Mouse (Mus musculus) kidney, adult 11 months (tissue): ENCODE results near the gene Fancd2os.

Experiments used
- DNase-seq: peaks from one replicate; pipeline ENCODE4 v3.0.0; 2022

The Fancd2os gene

GRCm38 (mm10) chr6:113604432-113605223 lies 4.1 kb upstream of the Fancd2os start, which contains the start of gene Brk1:
TSS of gene Brk1 (plus strand) at chr6:113604772.
- peak; percentile 88 for DNase-seq

GRCm38 (mm10) chr6:113603993-113604392 lies 3.5 kb upstream of the Fancd2os start:
- DNase-seq = no peak

GRCm38 (mm10) chr6:113602821-113603220 lies 2.3 kb upstream of the Fancd2os start:
- DNase-seq = no peak

- DNase-seq = no peak
Observed at GRCm38 (mm10) chr6:113599833-113600232, 682 bp downstream of the Fancd2os start.

DNA sequence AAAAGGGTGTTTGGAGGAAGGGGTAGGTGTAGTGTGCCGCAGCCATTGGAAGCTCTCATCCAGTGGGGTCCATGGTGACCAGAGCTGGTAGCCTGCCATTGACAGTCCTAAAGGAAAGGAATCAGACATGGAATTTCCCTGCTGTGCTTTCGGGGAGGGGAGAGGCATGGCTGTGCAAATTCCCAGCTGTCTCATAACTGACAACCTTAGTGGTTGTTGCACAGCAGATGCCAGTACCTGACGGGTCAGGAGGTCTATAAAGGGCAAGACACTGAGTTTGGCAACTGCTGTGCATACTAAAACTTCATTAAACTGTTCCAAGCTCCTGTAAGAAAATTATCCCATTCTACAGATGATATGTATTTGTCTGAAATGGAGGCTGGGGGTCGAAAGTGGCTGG lies 2.6 kb downstream of the Fancd2os start:
- no peak for DNase-seq

GRCm38 (mm10) chr6:113592637-113593036 lies 7.9 kb downstream of the Fancd2os start:
- DNase-seq = no peak

GRCm38 (mm10) chr6:113586466-113587183 lies 13.9 kb downstream of the Fancd2os start:
- peak; percentile 60 for DNase-seq

- no peak for DNase-seq
Observed at GRCm38 (mm10) chr6:113585065-113585464, 15.4 kb downstream of the Fancd2os start.

- no peak for DNase-seq
Observed at GRCm38 (mm10) chr6:113583023-113583422, 17.5 kb downstream of the Fancd2os start.

GRCm38 (mm10) chr6:113579306-113579705 lies 21.2 kb downstream of the Fancd2os start:
- no peak for DNase-seq

DNA sequence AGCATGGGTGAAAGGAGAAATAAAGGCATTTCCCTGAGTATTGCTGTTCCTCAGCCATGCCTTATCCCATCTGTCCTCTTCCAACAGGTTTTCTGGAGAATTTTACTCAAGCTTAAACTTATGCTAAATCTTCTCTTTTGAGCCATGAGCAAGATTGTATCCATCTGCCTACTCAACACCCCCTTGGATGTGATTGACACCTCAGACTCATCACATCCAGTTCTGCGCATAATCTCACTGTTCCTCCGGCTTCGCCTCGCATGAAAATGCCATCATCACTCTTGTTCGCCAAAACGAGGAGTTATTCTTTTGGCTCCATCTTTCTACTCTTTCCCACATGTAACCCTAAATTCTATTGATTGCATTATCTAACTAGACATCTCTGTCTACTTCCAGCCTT lies 24.5 kb downstream of the Fancd2os start:
- DNase-seq = no peak

DNA sequence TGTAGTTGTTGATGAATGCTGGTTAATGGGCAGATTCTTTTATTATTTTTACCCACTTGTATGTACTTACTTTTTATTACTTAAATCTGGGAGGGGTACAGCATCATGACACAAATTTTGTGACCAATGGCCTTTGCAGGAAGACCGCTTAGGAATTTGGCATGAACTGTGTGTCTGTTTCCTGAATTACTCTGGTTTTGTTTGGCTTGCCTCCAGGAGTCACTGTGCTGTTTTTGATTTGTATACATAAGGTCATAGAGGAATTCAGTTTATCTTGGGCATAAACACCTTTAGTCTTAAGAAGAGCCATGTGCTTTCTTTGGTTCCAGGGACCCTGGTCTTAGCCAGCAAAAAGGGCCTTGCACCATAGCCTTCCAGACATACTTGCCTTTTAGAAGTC lies 36.0 kb downstream of the Fancd2os start:
- no peak for DNase-seq

- no peak for DNase-seq
Observed at GRCm38 (mm10) chr6:113559736-113560135, 40.8 kb downstream of the Fancd2os start.
